Mouse (Mus musculus) MEL (cell line): ENCODE data around the gene Rbms3.

Source experiments
- BHLHE40 ChIP-seq: IDR thresholded peaks from 2 replicates; pipeline ENCODE4 v1.6.1; 2012; ENCODE audit warnings: low read depth, mild to moderate bottlenecking, inconsistent platforms, low read length, improper control_type of control experiment, borderline replicate concordance
- CHD1 ChIP-seq: IDR thresholded peaks from 2 replicates; pipeline ENCODE4 v1.6.1; 2012; ENCODE audit warnings: low read depth, mild to moderate bottlenecking, inconsistent platforms, low read length, improper control_type of control experiment
- CTCF ChIP-seq, 3 experiments: IDR thresholded peaks in 2 of 3; conservative IDR thresholded peaks in 1 of 3; 2 replicates each; pipeline ENCODE4 v1.5.1; 2011 to 2012; ENCODE audit warnings: low read length in 3 of 3, low read depth in 2 of 3, mild to moderate bottlenecking in 2 of 3, improper control_type of control experiment in 1 of 3, inconsistent platforms in 1 of 3, mixed read lengths in 1 of 3, moderate library complexity in 1 of 3; ENCODE audit not compliant: control insufficient read depth in 1 of 3, insufficient read depth in 1 of 3, poor library complexity in 1 of 3, severe bottlenecking in 1 of 3
- HCFC1 ChIP-seq: IDR thresholded peaks from 2 replicates; pipeline ENCODE4 v1.6.1; 2012; ENCODE audit warnings: low read depth, mild to moderate bottlenecking, inconsistent platforms, low read length, improper control_type of control experiment, moderate library complexity
- JUND ChIP-seq: IDR thresholded peaks from 2 replicates; pipeline ENCODE4 v1.6.1; 2011; ENCODE audit warnings: low read depth, mild to moderate bottlenecking, improper control_type of control experiment, low read length
- MAFK ChIP-seq: IDR thresholded peaks from 2 replicates; pipeline ENCODE4 v1.6.1; 2011; ENCODE audit warnings: low read depth, mild to moderate bottlenecking, low read length, improper control_type of control experiment, borderline replicate concordance
- MAX ChIP-seq: IDR thresholded peaks from 2 replicates; pipeline ENCODE4 v1.6.1; 2011; ENCODE audit warnings: low read length, improper control_type of control experiment
- NRF1 ChIP-seq: IDR thresholded peaks from 2 replicates; pipeline ENCODE4 v1.6.1; 2014; ENCODE audit warnings: low read depth, mild to moderate bottlenecking, inconsistent platforms, low read length, improper control_type of control experiment, moderate library complexity; ENCODE audit not compliant: poor library complexity, insufficient read depth, severe bottlenecking
- POLR2A ChIP-seq, 2 experiments: IDR thresholded peaks; 2 replicates each; pipeline ENCODE4 v1.6.1; 2011 to 2012; ENCODE audit warnings: low read length in 2 of 2, mild to moderate bottlenecking in 2 of 2, control low read depth in 1 of 2, improper control_type of control experiment in 1 of 2, low read depth in 1 of 2, moderate library complexity in 1 of 2; ENCODE audit not compliant: control insufficient read depth in 1 of 2, insufficient read depth in 1 of 2, poor library complexity in 1 of 2
- POLR2AphosphoS5 ChIP-seq: IDR thresholded peaks from 2 replicates; pipeline ENCODE4 v1.6.1; 2012; ENCODE audit warnings: low read depth, borderline replicate concordance, mild to moderate bottlenecking, inconsistent platforms, low read length, moderate library complexity, mixed read lengths
- UBTF ChIP-seq: IDR thresholded peaks from 2 replicates; pipeline ENCODE4 v1.6.1; 2012; ENCODE audit warnings: low read depth, mild to moderate bottlenecking, inconsistent platforms, low read length, improper control_type of control experiment, moderate library complexity, borderline replicate concordance; ENCODE audit not compliant: insufficient read depth
- USF1 ChIP-seq: IDR thresholded peaks from 2 replicates; pipeline ENCODE4 v1.6.1; 2014; ENCODE audit warnings: low read depth, mild to moderate bottlenecking, inconsistent platforms, low read length, improper control_type of control experiment, moderate library complexity

DNA sequence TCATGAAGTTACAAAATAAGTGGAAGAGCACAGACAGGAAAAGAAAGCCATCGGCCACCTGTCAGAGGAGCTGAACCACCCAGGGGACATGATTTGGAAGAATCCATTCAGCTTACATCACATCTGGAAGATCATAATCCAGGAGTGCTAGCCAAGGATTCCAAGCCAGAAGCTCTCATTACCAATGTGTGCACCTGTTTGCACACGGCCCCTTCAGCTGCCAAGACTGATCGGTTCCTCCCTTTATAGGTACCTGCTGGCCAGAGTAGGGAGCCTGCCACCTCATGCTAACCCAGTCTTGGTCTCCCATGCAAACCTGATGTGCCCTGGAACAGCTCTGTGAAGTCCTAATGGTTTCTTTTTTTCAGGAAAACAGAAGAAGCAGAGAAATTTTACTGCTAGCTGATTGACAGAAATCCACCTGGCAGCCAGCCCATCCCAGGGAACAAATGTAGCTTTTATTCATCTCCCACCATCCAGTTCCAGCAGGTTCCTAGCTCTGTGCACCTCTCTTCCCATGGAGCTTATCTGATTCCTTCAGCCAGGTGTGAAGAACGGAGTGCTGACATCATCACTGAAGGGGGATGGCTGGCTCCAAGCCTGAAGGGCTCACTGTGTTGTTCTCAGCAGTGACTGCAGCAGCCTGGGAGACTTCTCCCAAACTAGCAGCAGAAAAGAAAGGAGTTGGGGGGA is 11.5 kb upstream of the Rbms3 start:
- no peak for TF ChIP-seq CTCF (IDR thresholded peaks at IDR 0.05 in 2 of 3, conservative IDR thresholded peaks at IDR 0.05 in 1 of 3; ENCODE audit: control insufficient read depth in 1 of 3, insufficient read depth in 1 of 3, low read depth in 2 of 3, low read length in 3 of 3, poor library complexity in 1 of 3, severe bottlenecking in 1 of 3)
- TF ChIP-seq HCFC1 = no peak
- no peak for TF ChIP-seq POLR2A (IDR thresholded peaks at IDR 0.05; ENCODE audit: control insufficient read depth in 1 of 2, insufficient read depth in 1 of 2, low read depth in 1 of 2, low read length in 2 of 2, poor library complexity in 1 of 2)
- TF ChIP-seq MAX = no peak
- no peak for TF ChIP-seq USF1
- TF ChIP-seq JUND = no peak
- no peak for TF ChIP-seq CHD1
- no peak for TF ChIP-seq BHLHE40
- TF ChIP-seq UBTF = no peak
- no peak for TF ChIP-seq MAFK
- TF ChIP-seq POLR2AphosphoS5 = no peak
- no peak for TF ChIP-seq NRF1
